Mouse (Mus musculus) erythroblast, embryonic 14.5 days (primary cell): ENCODE results near the gene Ttc21b. TPM values are rescaled to one million over a fixed set of nuclear protein-coding genes. Genes with fewer than 3 reads are reported as not detected.

ENCODE experiments used
- H3K27me3 ChIP-seq: 2 replicates; pipeline ENCODE4 v1.6.1; 2012; ENCODE audit warnings: inconsistent platforms; ENCODE audit not compliant: control insufficient read depth
- H3K36me3 ChIP-seq: 2 replicates; pipeline ENCODE4 v1.6.1; 2012; ENCODE audit warnings: mild to moderate bottlenecking, inconsistent platforms; ENCODE audit not compliant: control insufficient read depth
- H3K4me1 ChIP-seq: 2 replicates; pipeline ENCODE4 v1.6.1; 2012; ENCODE audit warnings: inconsistent platforms; ENCODE audit not compliant: control insufficient read depth
- H3K4me3 ChIP-seq: replicated peaks from 2 replicates; pipeline ENCODE3; 2012; ENCODE audit warnings: moderate library complexity, mild to moderate bottlenecking, inconsistent platforms
- H3K9me3 ChIP-seq: 2 replicates; pipeline ENCODE4 v1.6.1; 2012; ENCODE audit warnings: low read length, inconsistent platforms, mixed read lengths; ENCODE audit not compliant: control insufficient read depth
- GATA1 ChIP-seq: IDR thresholded peaks from 2 replicates; pipeline ENCODE4 v1.6.1; 2012; ENCODE audit warnings: low read length, inconsistent platforms, mixed read lengths
- TAL1 ChIP-seq: IDR thresholded peaks from 3 replicates; pipeline ENCODE4 v1.6.1; 2012; ENCODE audit warnings: low read length, inconsistent platforms, mixed read lengths
- polyA plus RNA-seq: library from polyadenylated mRNA; stranded (reverse); fragments of >175 nt; gene quantifications from 2 replicates; pipeline ENCODE4 v1.2.3, GENCODE M21; 2012

Gene Ttc21b
- polyA plus RNA-seq, 1 experiment, result not detected

GRCm38 (mm10) chr2:66177886-66178847, 78.2 kb downstream of the Ttc21b start:
- Histone ChIP-seq H3K27me3 (no peaks in the 10 kb centered on the region), H3K36me3 (no peaks in the 10 kb centered on the region), H3K4me3 (no peak overlapping the region), H3K4me1 (no peaks in the 10 kb centered on the region), H3K9me3 (no peaks in the 10 kb centered on the region)
- TF ChIP-seq TAL1 (no peak), GATA1 (no peak)

DNA sequence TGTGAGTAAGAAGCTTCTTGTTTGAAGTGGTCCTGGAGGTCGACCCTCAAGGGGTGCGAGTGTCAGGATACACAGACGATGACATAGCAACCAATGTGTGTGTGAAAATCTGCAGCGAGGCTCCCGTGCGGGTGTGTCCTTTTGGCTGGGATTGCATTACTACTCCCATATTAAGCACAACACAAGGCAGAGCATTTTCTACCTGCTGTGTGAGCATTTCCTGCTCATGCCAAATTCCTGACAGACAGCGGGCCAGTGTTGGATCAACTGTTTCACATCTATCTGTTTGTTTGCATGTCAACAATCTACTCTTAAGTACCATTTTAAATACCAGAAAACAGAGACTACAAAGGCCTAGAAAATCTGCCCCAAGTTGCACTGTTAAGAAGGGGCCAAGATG, 79.4 kb downstream of the Ttc21b start:
- no peaks in the 10 kb centered on the region for H3K9me3 ChIP-seq
- no peaks in the 10 kb centered on the region for H3K27me3 ChIP-seq
- TF ChIP-seq GATA1, result no peak
- no peak for TF ChIP-seq TAL1
- no peak overlapping the region for H3K4me3 ChIP-seq
- no peaks in the 10 kb centered on the region for H3K36me3 ChIP-seq
- no peaks in the 10 kb centered on the region for H3K4me1 ChIP-seq

- Histone ChIP-seq H3K9me3 (no peaks in the 10 kb centered on the region), H3K4me3 (no peak overlapping the region), H3K27me3 (no peaks in the 10 kb centered on the region), H3K36me3 (no peaks in the 10 kb centered on the region), H3K4me1 (no peaks in the 10 kb centered on the region)
- no peak for TF ChIP-seq GATA1
- no peak for TF ChIP-seq TAL1
Measured at GRCm38 (mm10) chr2:66173134-66173533, 83.3 kb downstream of the Ttc21b start.

DNA sequence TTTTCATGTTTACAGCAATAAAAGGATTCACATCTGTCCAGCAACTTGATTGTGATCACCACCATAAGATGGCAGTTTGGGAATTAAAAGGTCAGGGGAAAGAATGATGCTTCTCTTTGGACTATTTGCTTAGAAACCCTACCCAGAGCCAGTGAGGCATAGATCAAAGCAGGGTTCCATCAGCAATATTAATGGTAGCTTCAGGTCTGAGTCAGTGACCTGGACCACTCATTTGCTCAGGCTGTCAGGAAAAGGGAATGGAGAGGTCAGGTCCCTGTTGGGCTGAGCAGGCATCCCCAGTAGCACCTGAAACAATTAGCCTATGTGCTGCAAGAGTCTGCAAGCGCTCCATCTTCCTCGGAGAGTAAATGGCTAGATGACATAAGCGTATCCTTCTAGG, 84.8 kb downstream of the Ttc21b start:
- Histone ChIP-seq H3K4me1 (no peaks in the 10 kb centered on the region), H3K9me3 (no peaks in the 10 kb centered on the region), H3K27me3 (no peaks in the 10 kb centered on the region), H3K4me3 (no peak overlapping the region), H3K36me3 (no peaks in the 10 kb centered on the region)
- TF ChIP-seq TAL1, result no peak
- TF ChIP-seq GATA1, result no peak

DNA sequence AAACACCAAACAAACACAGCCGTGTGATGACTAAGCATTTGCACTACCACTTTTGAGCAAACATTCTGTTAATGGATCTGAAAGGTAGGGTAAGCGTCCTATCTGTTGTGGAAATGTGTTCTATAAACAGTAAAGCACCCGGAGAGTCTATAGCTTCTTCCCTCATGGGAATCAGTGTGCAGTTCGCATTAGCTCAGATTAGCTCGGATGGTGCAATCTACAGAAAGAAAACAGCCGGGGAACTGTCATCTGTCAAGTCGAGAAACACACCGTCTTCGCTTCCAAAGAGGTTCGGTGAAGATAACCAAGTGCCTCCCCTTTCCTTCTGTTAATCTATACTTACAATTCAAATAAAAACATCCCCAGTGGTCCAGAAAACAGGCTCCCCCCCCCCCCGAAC, 85.7 kb downstream of the Ttc21b start:
- TF ChIP-seq TAL1 (no peak), GATA1 (no peak)
- H3K9me3 ChIP-seq, result no peaks in the 10 kb centered on the region

DNA sequence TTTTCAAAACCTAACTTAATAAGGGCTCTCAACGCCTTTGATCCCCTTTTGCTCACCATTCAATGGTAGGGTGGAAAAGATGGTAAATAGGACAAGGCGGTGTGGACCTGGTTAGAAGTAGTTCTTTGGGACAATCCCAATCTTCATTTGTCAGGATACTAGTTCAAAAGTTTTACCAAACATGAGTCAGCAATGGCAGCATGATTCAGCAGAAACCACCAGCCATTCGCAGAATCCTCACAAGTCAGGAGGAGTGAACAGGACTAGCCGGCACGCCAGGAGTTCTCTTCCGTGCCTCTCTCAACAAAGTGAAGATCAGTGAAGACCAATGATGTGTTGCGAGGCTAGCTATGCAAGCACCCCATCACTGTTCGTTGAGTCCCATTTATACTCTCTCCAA, 91.4 kb downstream of the Ttc21b start:
- Histone ChIP-seq H3K27me3 (no peaks in the 10 kb centered on the region), H3K4me1 (peaks cover 1% of the 10 kb centered on the region; the same call in 1 of the 2 replicates), H3K36me3 (no peaks in the 10 kb centered on the region), H3K9me3 (no peaks in the 10 kb centered on the region), H3K4me3 (no peak overlapping the region)
- TF ChIP-seq GATA1 (no peak), TAL1 (no peak)

More for the DNA sequence above, 85.7 kb downstream of the Ttc21b start:
- Histone ChIP-seq H3K27me3 (no peaks in the 10 kb centered on the region), H3K4me1 (no peaks in the 10 kb centered on the region), H3K4me3 (no peak overlapping the region), H3K36me3 (no peaks in the 10 kb centered on the region)

GRCm38 (mm10) chr2:66158140-66158915, 98.1 kb downstream of the Ttc21b start:
- H3K4me1 ChIP-seq, result no peaks in the 10 kb centered on the region
- no peaks in the 10 kb centered on the region for H3K27me3 ChIP-seq
- no peaks in the 10 kb centered on the region for H3K9me3 ChIP-seq
- no peak for TF ChIP-seq TAL1
- no peak for TF ChIP-seq GATA1
- no peaks in the 10 kb centered on the region for H3K36me3 ChIP-seq
- H3K4me3 ChIP-seq, result no peak overlapping the region

DNA sequence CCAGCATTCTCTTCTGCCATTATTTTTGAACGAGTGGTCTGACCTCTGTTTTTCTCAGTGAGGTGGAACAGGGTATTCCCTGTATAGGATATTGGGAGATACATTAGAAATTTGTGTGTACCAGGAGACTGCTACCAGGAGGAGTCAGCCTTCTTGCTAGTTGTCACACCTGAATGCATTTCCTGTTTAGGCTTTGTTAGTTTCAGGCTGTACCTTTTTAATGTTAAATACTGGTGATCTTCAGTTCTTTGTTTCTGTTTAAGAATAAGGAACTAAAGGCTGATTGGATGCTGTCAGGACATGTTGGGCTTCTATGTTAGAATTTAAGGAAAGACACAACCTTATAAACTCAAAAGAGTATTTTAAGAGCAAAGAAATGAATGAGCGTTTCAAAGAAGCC, 105.0 kb downstream of the Ttc21b start:
- Histone ChIP-seq H3K4me3 (no peak overlapping the region), H3K9me3 (no peaks in the 10 kb centered on the region), H3K27me3 (no peaks in the 10 kb centered on the region), H3K4me1 (no peaks in the 10 kb centered on the region), H3K36me3 (no peaks in the 10 kb centered on the region)
- TF ChIP-seq GATA1, result no peak
- no peak for TF ChIP-seq TAL1

DNA sequence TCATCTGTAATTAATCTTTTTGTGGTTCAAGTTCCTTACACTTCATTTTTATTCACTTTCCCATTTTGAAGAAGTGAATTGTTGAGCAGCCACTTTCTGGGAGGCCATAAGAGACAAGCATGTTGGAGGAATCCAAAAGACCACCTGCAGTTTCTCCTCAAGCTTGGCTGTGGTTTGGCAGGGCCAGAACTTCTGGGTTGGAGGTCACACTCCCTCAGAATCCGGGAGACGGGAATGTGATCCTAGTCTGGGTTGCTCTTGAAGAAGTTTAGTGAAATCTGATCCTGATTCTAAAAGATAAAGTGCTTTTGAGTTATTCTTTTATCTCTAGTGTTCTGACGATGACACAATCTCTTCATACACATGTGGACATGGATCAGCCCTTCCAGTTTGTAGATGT, 105.9 kb downstream of the Ttc21b start:
- Histone ChIP-seq H3K27me3 (no peaks in the 10 kb centered on the region), H3K9me3 (no peaks in the 10 kb centered on the region), H3K36me3 (no peaks in the 10 kb centered on the region), H3K4me1 (no peaks in the 10 kb centered on the region), H3K4me3 (no peak overlapping the region)
- TF ChIP-seq TAL1 (no peak), GATA1 (no peak)
